Mouse (Mus musculus): Measurements from ENCODE around the gene Prkcq. TPM values are rescaled to one million over a fixed set of nuclear protein-coding genes. Genes with fewer than 3 reads are reported as not detected.

The Prkcq gene
- polyA plus RNA-seq, 1 experiment = 3.8 TPM

GRCm38 (mm10) chr2:11194732-11195340 lies 22.9 kb downstream of the Prkcq start:
- 72% methylated on average over 5 of the region's 5 CpGs for WGBS
- DNase-seq = no peak
- H3K4me3 ChIP-seq (replicated peaks; ENCODE audit: extremely low read depth, low read depth, low read length) = no peak overlapping the region
- no peak for TF ChIP-seq CTCF (IDR thresholded peaks at IDR 0.05; ENCODE audit: insufficient read depth, low read length)
- no peak for TF ChIP-seq POLR2A (IDR thresholded peaks at IDR 0.05; ENCODE audit: borderline replicate concordance, extremely low read depth, low read depth, low read length)
- H3K4me1 ChIP-seq (ENCODE audit: control insufficient read depth, insufficient read depth, low read length) = no peaks in the 10 kb centered on the region

- DNase-seq = no peak
- WGBS = 80% methylated on average over 2 of the region's 2 CpGs
- TF ChIP-seq POLR2A (IDR thresholded peaks at IDR 0.05; ENCODE audit: borderline replicate concordance, extremely low read depth, low read depth, low read length) (no peak), CTCF (IDR thresholded peaks at IDR 0.05; ENCODE audit: insufficient read depth, low read length) (no peak)
- Histone ChIP-seq H3K4me1 (ENCODE audit: control insufficient read depth, insufficient read depth, low read length) (no peaks in the 10 kb centered on the region), H3K4me3 (replicated peaks; ENCODE audit: extremely low read depth, low read depth, low read length) (no peak overlapping the region)
Observed at GRCm38 (mm10) chr2:11196071-11196470, 24.2 kb downstream of the Prkcq start.

GRCm38 (mm10) chr2:11196952-11197559 lies 25.1 kb downstream of the Prkcq start:
- Histone ChIP-seq H3K4me3 (replicated peaks; ENCODE audit: extremely low read depth, low read depth, low read length) (no peak overlapping the region), H3K4me1 (ENCODE audit: control insufficient read depth, insufficient read depth, low read length) (no peaks in the 10 kb centered on the region)
- DNase-seq = no peak
- TF ChIP-seq CTCF (IDR thresholded peaks at IDR 0.05; ENCODE audit: insufficient read depth, low read length) = no peak
- no peak for TF ChIP-seq POLR2A (IDR thresholded peaks at IDR 0.05; ENCODE audit: borderline replicate concordance, extremely low read depth, low read depth, low read length)
- 78% methylated on average over 5 of the region's 5 CpGs for WGBS

GRCm38 (mm10) chr2:11199624-11200023 lies 27.7 kb downstream of the Prkcq start:
- no peak for DNase-seq
- Histone ChIP-seq H3K4me3 (replicated peaks; ENCODE audit: extremely low read depth, low read depth, low read length) (no peak overlapping the region), H3K4me1 (ENCODE audit: control insufficient read depth, insufficient read depth, low read length) (peaks cover 2% of the 10 kb centered on the region; the same call in 1 of the 2 replicates)
- WGBS = 62% methylated on average over 5 of the region's 5 CpGs
- TF ChIP-seq CTCF (IDR thresholded peaks at IDR 0.05; ENCODE audit: insufficient read depth, low read length) = no peak
- TF ChIP-seq POLR2A (IDR thresholded peaks at IDR 0.05; ENCODE audit: borderline replicate concordance, extremely low read depth, low read depth, low read length) = no peak

GRCm38 (mm10) chr2:11202841-11203240 lies 30.9 kb downstream of the Prkcq start:
- 74% methylated on average over 11 of the region's 11 CpGs for WGBS
- H3K4me1 ChIP-seq (ENCODE audit: control insufficient read depth, insufficient read depth, low read length) = peaks cover 2% of the 10 kb centered on the region; the same call in 1 of the 2 replicates
- DNase-seq = no peak
- H3K4me3 ChIP-seq (replicated peaks; ENCODE audit: extremely low read depth, low read depth, low read length) = no peak overlapping the region
- no peak for TF ChIP-seq CTCF (IDR thresholded peaks at IDR 0.05; ENCODE audit: insufficient read depth, low read length)
- no peak for TF ChIP-seq POLR2A (IDR thresholded peaks at IDR 0.05; ENCODE audit: borderline replicate concordance, extremely low read depth, low read depth, low read length)

- WGBS = 65% methylated on average over 5 of the region's 5 CpGs
- no peak for TF ChIP-seq POLR2A (IDR thresholded peaks at IDR 0.05; ENCODE audit: borderline replicate concordance, extremely low read depth, low read depth, low read length)
- no peak for TF ChIP-seq CTCF (IDR thresholded peaks at IDR 0.05; ENCODE audit: insufficient read depth, low read length)
- no peak for DNase-seq
Observed at GRCm38 (mm10) chr2:11203261-11203660, 31.4 kb downstream of the Prkcq start.

GRCm38 (mm10) chr2:11204232-11204631 lies 32.3 kb downstream of the Prkcq start:
- DNase-seq = no peak
- no peak for TF ChIP-seq POLR2A (IDR thresholded peaks at IDR 0.05; ENCODE audit: borderline replicate concordance, extremely low read depth, low read depth, low read length)
- no peak for TF ChIP-seq CTCF (IDR thresholded peaks at IDR 0.05; ENCODE audit: insufficient read depth, low read length)
- 39% methylated on average over 5 of the region's 5 CpGs for WGBS
- Histone ChIP-seq H3K4me1 (ENCODE audit: control insufficient read depth, insufficient read depth, low read length) (peaks cover 2% of the 10 kb centered on the region; the same call in 1 of the 2 replicates), H3K4me3 (replicated peaks; ENCODE audit: extremely low read depth, low read depth, low read length) (no peak overlapping the region)

More at GRCm38 (mm10) chr2:11203261-11203660, 31.4 kb downstream of the Prkcq start:
- H3K4me1 ChIP-seq (ENCODE audit: control insufficient read depth, insufficient read depth, low read length) = peaks cover 2% of the 10 kb centered on the region; the same call in 1 of the 2 replicates
- H3K4me3 ChIP-seq (replicated peaks; ENCODE audit: extremely low read depth, low read depth, low read length) = no peak overlapping the region

GRCm38 (mm10) chr2:11204961-11205360 lies 33.1 kb downstream of the Prkcq start:
- DNase-seq = no peak
- Histone ChIP-seq H3K4me3 (replicated peaks; ENCODE audit: extremely low read depth, low read depth, low read length) (no peak overlapping the region), H3K4me1 (ENCODE audit: control insufficient read depth, insufficient read depth, low read length) (peaks cover 2% of the 10 kb centered on the region; the same call in 1 of the 2 replicates)
- TF ChIP-seq POLR2A (IDR thresholded peaks at IDR 0.05; ENCODE audit: borderline replicate concordance, extremely low read depth, low read depth, low read length) = no peak
- no peak for TF ChIP-seq CTCF (IDR thresholded peaks at IDR 0.05; ENCODE audit: insufficient read depth, low read length)
- 70% methylated on average over 9 of the region's 9 CpGs for WGBS

- TF ChIP-seq CTCF (IDR thresholded peaks at IDR 0.05; ENCODE audit: insufficient read depth, low read length) (no peak), POLR2A (IDR thresholded peaks at IDR 0.05; ENCODE audit: borderline replicate concordance, extremely low read depth, low read depth, low read length) (no peak)
- DNase-seq = no peak
- 75% methylated on average over 6 of the region's 6 CpGs for WGBS
- H3K4me3 ChIP-seq (replicated peaks; ENCODE audit: extremely low read depth, low read depth, low read length) = no peak overlapping the region
- H3K4me1 ChIP-seq (ENCODE audit: control insufficient read depth, insufficient read depth, low read length) = peaks cover 2% of the 10 kb centered on the region; the same call in 1 of the 2 replicates
Observed at GRCm38 (mm10) chr2:11205720-11206119, 33.8 kb downstream of the Prkcq start.

- no peak for DNase-seq
- 27% methylated on average over 9 of the region's 9 CpGs for WGBS
- H3K4me1 ChIP-seq (ENCODE audit: control insufficient read depth, insufficient read depth, low read length) = peaks cover under 1% of the 10 kb centered on the region; the same call in 1 of the 2 replicates
- H3K4me3 ChIP-seq (replicated peaks; ENCODE audit: extremely low read depth, low read depth, low read length) = no peak overlapping the region
- TF ChIP-seq POLR2A (IDR thresholded peaks at IDR 0.05; ENCODE audit: borderline replicate concordance, extremely low read depth, low read depth, low read length) (no peak), CTCF (IDR thresholded peaks at IDR 0.05; ENCODE audit: insufficient read depth, low read length) (no peak)
Observed at GRCm38 (mm10) chr2:11208263-11208662, 36.4 kb downstream of the Prkcq start.
